8 mouse cellular contexts compared by ENCODE assay signal in the genomic region with DNA sequence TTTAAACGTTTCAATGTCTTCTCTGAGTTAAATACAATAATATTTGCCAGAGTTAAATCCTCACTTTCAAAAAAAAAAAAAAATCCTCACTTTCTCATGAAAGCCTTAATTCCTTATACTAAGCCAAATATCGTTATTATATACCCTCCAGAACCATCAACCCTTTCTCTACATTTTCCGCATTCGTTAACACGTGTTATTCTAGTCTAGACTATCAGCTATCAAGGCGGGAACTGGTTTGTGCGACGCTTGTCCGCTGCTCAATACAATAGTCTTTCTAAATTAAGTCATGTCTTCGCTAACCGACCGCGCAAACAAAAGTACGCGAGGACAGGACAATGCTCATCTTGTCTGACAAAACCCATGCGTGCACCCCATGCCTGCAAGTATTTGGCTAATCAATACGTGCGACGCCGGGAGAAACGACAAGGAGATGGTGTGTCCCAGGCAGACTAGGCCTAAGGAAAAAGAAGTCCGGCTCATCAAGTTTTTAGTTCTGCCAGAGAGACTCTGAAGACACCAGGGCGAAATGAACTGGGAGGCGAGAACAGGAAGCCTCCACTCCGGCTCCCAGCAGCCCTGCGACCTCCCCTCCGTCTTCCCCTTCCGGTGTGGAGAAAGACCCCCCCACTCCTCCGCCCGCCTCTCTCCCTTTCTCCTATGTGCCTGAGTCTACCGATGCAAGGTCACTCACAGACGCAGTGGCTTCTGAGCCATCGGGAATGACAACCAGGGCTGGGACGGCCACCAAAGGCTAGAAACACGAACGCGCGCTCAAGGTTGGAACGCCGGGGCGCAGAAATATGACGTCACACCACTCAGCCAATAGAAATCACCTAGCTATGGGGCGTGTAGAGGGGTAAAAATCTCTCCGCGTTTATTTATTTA. TPM values are rescaled to one million over a fixed set of nuclear protein-coding genes. Genes with fewer than 3 reads are reported as not detected.
A peak's percentile ranks its signal among the peaks of the same experiment; 100 is the strongest.
DNase-seq lines count a peak whose midpoint lies in the region; ATAC-seq and TF ChIP-seq lines count a peak whose summit lies in the region.

A gene (minus strand): TSS at position 805 of the 888 bp plus-strand sequence.

- TF ChIP-seq EP300 in MEL (IDR thresholded peaks at IDR 0.05; ENCODE audit: low read depth in 1 of 2, low read length in 2 of 2), result no peak

- DNase-seq in MEL (ENCODE audit: low read depth, low spot score), result peak; percentile 96
- DNase-seq in cerebellum, adult 2 months, result peak; percentile 91 to 92
- DNase-seq in forebrain, postnatal 0 days, result peak; percentile 97
- peak; percentile 91 for DNase-seq in heart, postnatal 4 days
- peak; percentile 86 to 91 for DNase-seq in layer of hippocampus, adult 8-10 months (ENCODE audit: low spot score in 2 of 2)
- peak; percentile 64 for DNase-seq in ovary, adult 18-20 months (ENCODE audit: low spot score)
- DNase-seq in thymus, postnatal 0 days (ENCODE audit: low spot score), result peak; percentile 90

- peak within 1 kb of the TSS; percentile 67 for H3K4me2 ChIP-seq in forebrain, postnatal 0 days (ENCODE audit: low read depth)
- peak within 1 kb of the TSS; percentile 73 for H3K4me2 ChIP-seq in lung, embryonic 15.5 days

- H3K36me3 ChIP-seq in MEL (ENCODE audit: control insufficient read depth in 1 of 2, insufficient read depth in 2 of 2, low read length in 2 of 2), result peaks cover 10 to 23% of the 10 kb centered on the region in 2 experiments
- peaks cover 21% of the 10 kb centered on the region for H3K36me3 ChIP-seq in forebrain, postnatal 0 days (ENCODE audit: insufficient read depth)
- peaks cover 36% of the 10 kb centered on the region for H3K36me3 ChIP-seq in lung, embryonic 15.5 days

- no peak for TF ChIP-seq RAD21 in MEL (IDR thresholded peaks at IDR 0.05; ENCODE audit: low read depth, low read length)

- H3K4me1 ChIP-seq in MEL (ENCODE audit: control insufficient read depth in 1 of 2, insufficient read depth in 2 of 2, low read length in 2 of 2), result peaks cover 0 to 18% of the 10 kb centered on the region in 2 experiments; a peak in 2 of 4 replicates
- no peaks in the 10 kb centered on the region for H3K4me1 ChIP-seq in cerebellum, adult 2 months (ENCODE audit: control insufficient read depth, insufficient read depth, low read length)
- H3K4me1 ChIP-seq in forebrain, postnatal 0 days (ENCODE audit: insufficient read depth), result peaks cover 5% of the 10 kb centered on the region; the same call in 1 of the 2 replicates
- peaks cover 12% of the 10 kb centered on the region for H3K4me1 ChIP-seq in lung, embryonic 15.5 days

- TF ChIP-seq CTCF in MEL (IDR thresholded peaks at IDR 0.05 in 2 of 3, conservative IDR thresholded peaks at IDR 0.05 in 1 of 3; ENCODE audit: control insufficient read depth in 1 of 3, insufficient read depth in 1 of 3, low read depth in 2 of 3, low read length in 3 of 3, poor library complexity in 1 of 3, severe bottlenecking in 1 of 3), result no peak
- TF ChIP-seq CTCF in cerebellum, adult 2 months (IDR thresholded peaks at IDR 0.05; ENCODE audit: borderline replicate concordance, insufficient read depth, low read depth, low read length), result no peak
- TF ChIP-seq CTCF in forebrain, postnatal 0 days (IDR thresholded peaks at IDR 0.05; ENCODE audit: low read depth), result no peak

- peak; percentile 81 to 95 for TF ChIP-seq POLR2A in MEL (IDR thresholded peaks at IDR 0.05; ENCODE audit: control insufficient read depth in 1 of 2, insufficient read depth in 1 of 2, low read depth in 1 of 2, low read length in 2 of 2, poor library complexity in 1 of 2)
- peak; percentile 54; the same call in 1 of the 2 replicates for TF ChIP-seq POLR2A in cerebellum, adult 2 months (IDR thresholded peaks at IDR 0.05; ENCODE audit: borderline replicate concordance, insufficient read depth, low read length)

- peak within 1 kb of the TSS; percentile 52 to 80 for H3K4me3 ChIP-seq in MEL (ENCODE audit: control insufficient read depth in 1 of 2, insufficient read depth in 1 of 2, low read depth in 2 of 2, low read length in 2 of 2)
- H3K4me3 ChIP-seq in cerebellum, adult 2 months (replicated peaks; ENCODE audit: insufficient read depth, low read depth, low read length), result peak within 1 kb of the TSS; percentile 89
- peak within 1 kb of the TSS; percentile 85 for H3K4me3 ChIP-seq in forebrain, postnatal 0 days (ENCODE audit: low read depth, low read length)
- peak within 1 kb of the TSS; percentile 79 for H3K4me3 ChIP-seq in lung, embryonic 15.5 days

- peak; percentile 96 for ATAC-seq in forebrain, postnatal 0 days
- ATAC-seq in lung, embryonic 15.5 days (ENCODE audit: borderline replicate concordance, extremely low read depth, low FRiP score, low TSS enrichment), result peak; percentile 91

- under 1% methylated on average over 45 of the region's 45 CpGs for WGBS in cerebellum, adult 2 months
- WGBS in forebrain, postnatal 0 days, result under 1% methylated on average over 45 of the region's 45 CpGs
- under 1% methylated on average over 45 of the region's 45 CpGs for WGBS in lung, embryonic 15.5 days

- peak within 1 kb of the TSS; percentile 88 for H3K27ac ChIP-seq in MEL (ENCODE audit: control insufficient read depth, low read depth, low read length)
- H3K27ac ChIP-seq in cerebellum, adult 2 months (ENCODE audit: insufficient read depth, low read length), result peak within 1 kb of the TSS; percentile 38; the same call in 1 of the 2 replicates
- H3K27ac ChIP-seq in forebrain, postnatal 0 days (ENCODE audit: low read depth, low read length), result peak within 1 kb of the TSS; percentile 90
- peak within 1 kb of the TSS; percentile 97 for H3K27ac ChIP-seq in lung, embryonic 15.5 days

- H3K27me3 ChIP-seq in MEL (ENCODE audit: control insufficient read depth in 1 of 2, insufficient read depth in 2 of 2, low read length in 2 of 2), result no peaks in the 10 kb centered on the region
- no peaks in the 10 kb centered on the region for H3K27me3 ChIP-seq in cerebellum, adult 2 months (ENCODE audit: control insufficient read depth, insufficient read depth, low read length)
- H3K27me3 ChIP-seq in forebrain, postnatal 0 days (ENCODE audit: insufficient read depth, low read length), result no peaks in the 10 kb centered on the region
- H3K27me3 ChIP-seq in lung, embryonic 15.5 days, result no peaks in the 10 kb centered on the region

- peaks cover 19% of the 10 kb centered on the region for H3K79me2 ChIP-seq in MEL (ENCODE audit: control insufficient read depth, insufficient read depth, low read length, poor library complexity)

- no peaks in the 10 kb centered on the region for H3K9me3 ChIP-seq in MEL (replicated peaks; ENCODE audit: insufficient read depth, low read length)
- H3K9me3 ChIP-seq in forebrain, postnatal 0 days (ENCODE audit: low read length), result no peaks in the 10 kb centered on the region
- H3K9me3 ChIP-seq in lung, embryonic 15.5 days, result no peaks in the 10 kb centered on the region

- H3K9ac ChIP-seq in MEL (ENCODE audit: control insufficient read depth, low read depth, low read length, poor library complexity, severe bottlenecking), result peak within 1 kb of the TSS; percentile 78
- peak within 1 kb of the TSS; percentile 77 for H3K9ac ChIP-seq in forebrain, postnatal 0 days
- H3K9ac ChIP-seq in lung, embryonic 15.5 days, result peak within 1 kb of the TSS; percentile 75

TF ChIP-seq in MEL, 35 proteins besides CTCF, POLR2A, EP300 and RAD21 (continues in another document):
- TF ChIP-seq MYB (IDR thresholded peaks at IDR 0.05; ENCODE audit: low read depth, low read length), result no peak
- peak; percentile 79 for TF ChIP-seq TBP (IDR thresholded peaks at IDR 0.05; ENCODE audit: low read depth, low read length)
- TF ChIP-seq SMC3 (IDR thresholded peaks at IDR 0.05; ENCODE audit: low read depth, low read length), result no peak
- TF ChIP-seq ZNF384 (IDR thresholded peaks at IDR 0.05; ENCODE audit: low read depth, low read length), result no peak
- peak; percentile 83 for TF ChIP-seq ELF1 (IDR thresholded peaks at IDR 0.05; ENCODE audit: low read depth, low read length)
- peak; percentile 78; the same call in 1 of the 2 replicates for TF ChIP-seq SIN3A (IDR thresholded peaks at IDR 0.05; ENCODE audit: low read length)
- TF ChIP-seq E2F4 (IDR thresholded peaks at IDR 0.05; ENCODE audit: borderline replicate concordance, low read depth, low read length), result peak; percentile 80
- TF ChIP-seq ZC3H11A (IDR thresholded peaks at IDR 0.05; ENCODE audit: low read depth, low read length), result no peak
- TF ChIP-seq ETS1 (IDR thresholded peaks at IDR 0.05; ENCODE audit: low read depth, low read length), result no peak
- TF ChIP-seq HCFC1 (IDR thresholded peaks at IDR 0.05; ENCODE audit: low read depth, low read length), result peak; percentile 90
- 0 out of 2 replicates have a peak, but pooled peaks have one; percentile 8 for TF ChIP-seq ZMIZ1 (IDR thresholded peaks at IDR 0.05; ENCODE audit: low read depth, low read length)
- TF ChIP-seq KAT2A (conservative IDR thresholded peaks at IDR 0.05; ENCODE audit: low read depth, low read length), result peak; percentile 25; the same call in 1 of the 2 replicates
- no peak for TF ChIP-seq TCF12 (IDR thresholded peaks at IDR 0.05; ENCODE audit: low read depth, low read length)
- peak; percentile 13; the same call in 1 of the 2 replicates for TF ChIP-seq GATA1 (IDR thresholded peaks at IDR 0.05; ENCODE audit: low read depth, low read length)
- TF ChIP-seq MAX (IDR thresholded peaks at IDR 0.05; ENCODE audit: low read length), result peak; percentile 94
- TF ChIP-seq RCOR1 (IDR thresholded peaks at IDR 0.05; ENCODE audit: low read depth, low read length), result no peak
- TF ChIP-seq NELFE (IDR thresholded peaks at IDR 0.05; ENCODE audit: low read depth, low read length), result peak; percentile 84
- peak; percentile 97 for TF ChIP-seq MYC (IDR thresholded peaks at IDR 0.05; ENCODE audit: low read depth, low read length)
- TF ChIP-seq MAZ (IDR thresholded peaks at IDR 0.05; ENCODE audit: low read depth, low read length), result 0 out of 2 replicates have a peak, but pooled peaks have one; percentile 17
- peak; percentile 98 for TF ChIP-seq MXI1 (IDR thresholded peaks at IDR 0.05; ENCODE audit: low read depth, low read length)
- TF ChIP-seq CHD1 (IDR thresholded peaks at IDR 0.05; ENCODE audit: low read depth, low read length), result peak; percentile 61; the same call in 1 of the 2 replicates

RNA-seq across cellular contexts. Expression of the gene that starts here (rescaled TPM):
- 28.2 and 29.0 TPM in 2 replicates for total RNA-seq in MEL (2012; rRNA removed)
- polyA plus RNA-seq in MEL (2012; ENCODE audit: insufficient read depth in 1 of 2, insufficient read length in 2 of 2, low read depth in 1 of 2, low replicate concordance in 2 of 2, missing spikeins in 1 of 2), result 10 to 100 TPM in 1 of 2 experiments, not detected in 1; 68.6 TPM
- polyA plus RNA-seq in cerebellum, adult 2 months (2012; rRNA removed), result 26.3 and 28.8 TPM in 2 replicates
- 28.9 and 33.9 TPM in 2 replicates for total RNA-seq in forebrain, postnatal 0 days (2014; rRNA removed)
- 27.2 and 29.6 TPM in 2 replicates for polyA plus RNA-seq in forebrain, postnatal 0 days (2015; fragmentation: Nextera tagmentation; extraction: Ambion mirVana)
- total RNA-seq in heart, postnatal 4 days (2021), result 10 to 100 TPM; 13.9 to 14.9 TPM
- total RNA-seq in layer of hippocampus, adult 8-10 months (2022), result 10 to 100 TPM; 19.1 to 21.2 (median 19.9) TPM
- 33.9 and 34.6 TPM in 2 replicates for polyA plus RNA-seq in lung, embryonic 15.5 days (2015; fragmentation: Nextera tagmentation; extraction: Ambion mirVana)
- 37.6 and 38.8 TPM in 2 replicates for polyA plus RNA-seq in thymus, postnatal 0 days (2015; fragmentation: Nextera tagmentation; extraction: Ambion mirVana)

Comparison
In these comparisons a context has a peak if more than half of its experiments do, and no peak if none do; other contexts are left out.
1. Peak in every context shown above with its lines: DNase-seq, ATAC-seq, H3K4me3 ChIP-seq and H3K27ac ChIP-seq.
2. H3K27ac ChIP-seq: peak in every context shown above with its lines; median percentile 97 in lung, embryonic 15.5 days; 90 in forebrain, postnatal 0 days; 88 in MEL; 38 in cerebellum, adult 2 months.